15 mouse cellular contexts compared by ENCODE assay signal in the genomic region with DNA sequence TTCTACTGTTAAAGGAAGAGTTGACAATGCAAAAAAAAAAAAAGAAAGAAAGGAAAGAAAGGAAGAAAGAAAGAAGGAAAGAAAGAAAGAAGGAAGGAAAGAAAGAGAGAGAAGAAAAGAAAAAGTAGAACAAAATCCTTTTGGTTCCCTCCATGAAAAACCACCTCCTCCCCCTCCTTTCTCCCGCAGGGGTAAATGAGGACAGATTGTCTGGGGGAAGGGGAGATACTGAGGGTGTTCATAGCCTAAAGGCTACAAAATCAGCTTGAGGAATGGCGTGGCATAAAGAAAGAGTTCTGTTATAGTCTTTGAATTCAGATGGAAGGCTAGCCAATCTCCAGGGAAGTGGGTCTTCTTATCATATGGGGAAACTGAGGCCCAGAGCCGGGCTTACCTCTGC.
"Had no signal": no experiment of that assay in that cellular context is flagged by ENCODE, and none has a peak within 500 bp of the region (broad histone marks: within the 10 kb centered on the region; RNA-seq: fewer than 3 reads in every experiment).

No protein-coding gene starts in this region.

- H3K27ac ChIP-seq: neural tube, embryonic 15.5 days; stomach, embryonic 15.5 days; stomach, postnatal 0 days had no signal

- H3K9me3 ChIP-seq: neural tube, embryonic 15.5 days; stomach, embryonic 15.5 days had no signal

- H3K36me3 ChIP-seq: neural tube, embryonic 15.5 days; stomach, embryonic 15.5 days had no signal

- H3K9ac ChIP-seq: neural tube, embryonic 15.5 days; stomach, embryonic 15.5 days had no signal

- DNase-seq: retina, postnatal 1 day; right cerebral cortex, adult 18-20 months; right cerebral cortex, postnatal 14 days; right cerebral cortex, postnatal 25 days; right cerebral cortex, postnatal 4 days; spleen, adult 18-20 months; thymus, adult 18-20 months; thymus, adult 2 months; thymus, postnatal 14 days; thymus, postnatal 25 days; thymus, postnatal 36 days; thymus, postnatal 4 days had no signal

- H3K27me3 ChIP-seq: neural tube, embryonic 15.5 days; stomach, embryonic 15.5 days had no signal

- H3K4me3 ChIP-seq: neural tube, embryonic 15.5 days; stomach, embryonic 15.5 days had no signal

- H3K4me2 ChIP-seq: neural tube, embryonic 15.5 days; stomach, embryonic 15.5 days had no signal
